Mouse (Mus musculus): ENCODE measurements around the gene Ckap5. TPM values are rescaled to one million over a fixed set of nuclear protein-coding genes. Genes with fewer than 3 reads are reported as not detected.
"Not testable (repeated sequence)": the region's sequence is repeated elsewhere in the genome, so short reads cannot be mapped to it uniquely, and the experiment has no call there.

Gene Ckap5
- polyA plus RNA-seq (2017; shearing (Covaris generic)): 10 to 100 TPM; 47.0 to 82.9 (median 47.1) TPM

GRCm38 (mm10) chr2:91526294-91527146 is at the start of gene Ckap5:
TSS of gene Ckap5 (plus strand) at chr2:91526762.
- peak; percentile 94 for ATAC-seq

GRCm38 (mm10) chr2:91476841-91477240 is 49.7 kb upstream of the Ckap5 start:
- no peak for ATAC-seq

- ATAC-seq: no peak
Measured at GRCm38 (mm10) chr2:91480399-91480801, 46.2 kb upstream of the Ckap5 start.

GRCm38 (mm10) chr2:91480805-91481514 is 45.6 kb upstream of the Ckap5 start:
- ATAC-seq: no peak

GRCm38 (mm10) chr2:91484698-91485097 is 41.9 kb upstream of the Ckap5 start:
- no peak for ATAC-seq

- no peak for ATAC-seq
Measured at GRCm38 (mm10) chr2:91485256-91485655, 41.3 kb upstream of the Ckap5 start.

GRCm38 (mm10) chr2:91487295-91487694 is 39.3 kb upstream of the Ckap5 start:
- not testable (repeated sequence) for ATAC-seq

GRCm38 (mm10) chr2:91492071-91492635 is 34.4 kb upstream of the Ckap5 start:
- ATAC-seq: no peak

- no peak for ATAC-seq
Measured at GRCm38 (mm10) chr2:91493981-91494380, 32.6 kb upstream of the Ckap5 start.

- peak; percentile 35 for ATAC-seq
Measured at GRCm38 (mm10) chr2:91498093-91498719, 28.4 kb upstream of the Ckap5 start.

- no peak for ATAC-seq
Measured at GRCm38 (mm10) chr2:91508076-91508475, 18.5 kb upstream of the Ckap5 start.

- no peak for ATAC-seq
Measured at GRCm38 (mm10) chr2:91517186-91517585, 9.4 kb upstream of the Ckap5 start.

- peak; percentile 25 for ATAC-seq
Measured at GRCm38 (mm10) chr2:91527147-91527486, 555 bp downstream of the Ckap5 start.

GRCm38 (mm10) chr2:91537588-91538205 is 11.1 kb downstream of the Ckap5 start:
- peak; percentile 98 for ATAC-seq

GRCm38 (mm10) chr2:91568125-91568524 is 41.6 kb downstream of the Ckap5 start:
- ATAC-seq: no peak

- no peak for ATAC-seq
Measured at GRCm38 (mm10) chr2:91580894-91581293, 54.3 kb downstream of the Ckap5 start.

GRCm38 (mm10) chr2:91586242-91586641 is 59.7 kb downstream of the Ckap5 start:
- ATAC-seq: no peak

- ATAC-seq: no peak
Measured at GRCm38 (mm10) chr2:91600475-91600874, 73.9 kb downstream of the Ckap5 start.

GRCm38 (mm10) chr2:91602389-91602788 is 75.8 kb downstream of the Ckap5 start:
- ATAC-seq: no peak

GRCm38 (mm10) chr2:91609370-91609769 is 82.8 kb downstream of the Ckap5 start:
- ATAC-seq: not testable (repeated sequence)

GRCm38 (mm10) chr2:91622356-91622755 is 95.8 kb downstream of the Ckap5 start:
- no peak for ATAC-seq

- not testable (repeated sequence) for ATAC-seq
Measured at GRCm38 (mm10) chr2:91623366-91623765, 96.8 kb downstream of the Ckap5 start.

- no peak for ATAC-seq
Measured at GRCm38 (mm10) chr2:91627486-91627885, 100.9 kb downstream of the Ckap5 start.
